Mouse (Mus musculus) forelimb bud, embryonic 11.5 days (tissue): ENCODE measurements at regions not wholly inside any gene's neighbourhood (a gene's known extent, or its start where the extent isn't known, plus 50 kb on each side); places are given as distances from the start of the nearest gene placed in this dataset.

ENCODE experiments used
- DNase-seq: peaks from one replicate; pipeline ENCODE4 v3.0.0-alpha.2; 2012; ENCODE audit warnings: low read depth, low spot score

- no peak for DNase-seq
Measured at GRCm38 (mm10) chr11:114551262-114551661, 117.1 kb upstream of the Rpl38 start.

DNA sequence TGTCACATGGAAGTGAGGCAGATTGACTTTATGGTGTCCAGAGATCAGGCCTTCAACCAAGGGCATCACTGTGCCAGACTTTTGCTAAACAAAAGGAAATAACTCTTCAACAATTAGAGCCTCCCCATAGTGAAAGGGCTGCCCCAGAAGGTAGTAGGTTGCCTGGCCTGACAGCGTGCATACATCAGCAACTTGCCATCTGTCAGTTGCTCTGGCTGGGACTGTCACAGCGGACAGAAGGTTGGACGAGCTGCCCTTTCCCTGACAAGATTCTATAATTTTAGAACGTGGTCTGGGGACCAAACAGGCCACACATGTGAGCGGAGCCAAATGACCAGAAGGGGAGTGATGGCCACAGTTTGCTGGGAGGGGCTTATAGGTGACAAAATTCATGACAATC is 119.7 kb upstream of the Rpl38 start:
- no peak for DNase-seq

- no peak for DNase-seq
Measured at GRCm38 (mm10) chr11:114544212-114544611, 124.1 kb upstream of the Rpl38 start.

- DNase-seq: no peak
Measured at GRCm38 (mm10) chr11:114542167-114542566, 126.2 kb upstream of the Rpl38 start.

- no peak for DNase-seq
Measured at GRCm38 (mm10) chr11:114540503-114540902, 127.8 kb upstream of the Rpl38 start.

GRCm38 (mm10) chr11:114536616-114537493 is 131.5 kb upstream of the Rpl38 start:
- DNase-seq: no peak

GRCm38 (mm10) chr11:114535900-114536299 is 132.4 kb upstream of the Rpl38 start:
- DNase-seq: no peak

- DNase-seq: no peak
Measured at GRCm38 (mm10) chr11:114534436-114534835, 133.9 kb upstream of the Rpl38 start.

DNA sequence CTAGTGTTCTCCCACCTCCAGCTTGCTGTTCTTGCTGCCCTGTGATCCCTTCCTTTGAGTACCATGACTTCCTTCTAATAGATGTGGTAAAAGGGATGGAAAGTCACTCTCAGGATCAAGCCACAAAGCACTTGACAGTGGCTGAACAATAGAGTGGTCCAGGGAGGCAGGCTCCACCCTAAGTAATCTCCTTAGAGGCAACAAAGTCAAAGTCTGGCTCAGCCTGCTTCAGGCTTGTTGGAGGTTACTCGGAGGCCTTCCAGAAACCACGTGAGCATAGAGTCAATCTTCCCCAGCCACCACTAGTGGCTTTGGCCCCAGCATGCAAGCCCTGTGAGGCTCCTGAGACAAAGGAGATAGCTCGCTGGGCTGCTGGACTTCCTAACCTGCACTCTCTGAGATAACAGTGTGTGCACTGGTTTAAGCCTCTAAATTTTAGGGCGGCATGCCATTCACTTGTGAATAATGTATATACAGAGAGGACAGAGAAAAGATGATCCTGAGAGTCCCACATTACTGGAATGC is 137.0 kb upstream of the Rpl38 start:
- no peak for DNase-seq

GRCm38 (mm10) chr11:114528937-114529772 is 139.2 kb upstream of the Rpl38 start:
- no peak for DNase-seq

DNA sequence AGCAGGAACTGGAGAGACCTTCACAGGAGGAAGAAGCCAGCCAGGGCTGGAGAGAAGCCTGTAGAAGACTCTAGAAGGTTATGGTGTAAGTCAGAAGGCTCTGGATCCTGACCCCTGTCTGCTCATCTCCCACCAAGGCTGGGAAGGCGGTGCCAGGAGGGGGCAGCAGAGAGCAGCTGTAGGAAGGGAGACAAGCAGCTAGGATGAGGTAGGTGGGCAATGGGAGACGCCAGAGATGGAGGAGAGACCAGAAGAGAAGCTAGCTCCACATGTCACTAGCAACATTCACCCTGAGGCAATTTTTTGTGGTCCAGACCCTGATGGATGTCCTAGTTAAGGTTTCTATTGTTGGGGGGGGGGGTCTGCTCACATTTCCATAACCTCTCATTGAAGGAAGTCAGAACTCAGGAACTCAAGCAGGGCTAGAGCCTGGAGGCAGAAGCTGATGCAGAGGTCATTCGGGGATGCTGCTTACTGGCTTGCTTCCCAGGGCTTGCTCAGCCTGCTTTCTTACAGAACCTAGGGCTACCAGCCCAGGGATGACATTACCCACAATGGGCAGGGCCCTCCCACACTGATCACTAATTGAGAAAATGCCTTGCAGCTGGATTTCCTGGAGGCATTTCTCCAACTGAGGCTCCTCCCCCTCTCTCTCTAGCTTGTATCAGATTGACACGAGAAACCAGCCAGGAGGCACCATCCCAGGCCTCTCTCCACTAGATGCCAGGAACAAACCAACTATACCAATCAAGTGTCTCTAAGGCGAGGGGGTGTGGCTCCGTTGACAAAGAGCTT is 144.7 kb upstream of the Rpl38 start:
- peak; percentile 59 for DNase-seq

DNA sequence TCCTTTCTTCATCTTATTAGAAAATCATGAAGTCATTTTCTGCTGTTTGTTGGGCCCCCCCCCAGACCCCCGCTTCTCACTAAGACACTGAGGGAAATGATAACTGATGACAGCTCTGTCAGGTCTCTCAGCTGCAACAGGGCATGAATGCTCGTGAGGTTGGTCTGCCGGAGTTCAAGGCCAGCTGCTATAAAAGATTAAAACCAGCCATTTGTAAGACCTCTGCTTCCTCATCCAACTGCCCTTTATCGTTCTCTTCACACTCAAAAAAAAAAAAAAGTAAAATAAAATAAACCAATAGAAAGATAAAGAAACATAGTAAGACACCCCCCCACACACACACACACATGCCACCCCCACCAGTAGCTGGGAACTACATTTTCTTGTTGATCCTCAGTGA is 153.0 kb upstream of the Rpl38 start:
- no peak for DNase-seq

DNA sequence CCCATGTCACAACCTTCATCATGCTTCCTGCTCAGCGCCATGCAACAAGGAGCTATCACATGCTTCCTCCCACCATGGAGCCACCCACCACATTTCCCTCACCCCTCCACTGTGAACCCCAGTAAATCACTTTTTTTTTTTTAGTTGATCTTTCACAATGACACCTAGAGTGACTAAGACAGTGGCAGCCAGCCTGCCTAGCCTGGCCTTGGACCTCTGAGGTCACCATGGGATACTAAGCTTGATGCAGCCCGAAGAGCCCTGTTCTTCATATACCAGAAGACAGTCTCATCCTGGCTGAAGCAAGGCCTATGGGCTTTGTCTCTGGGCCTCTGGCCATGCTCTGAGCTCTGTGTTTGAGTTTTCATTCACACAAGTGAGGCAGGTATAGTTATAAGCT is 154.2 kb upstream of the Rpl38 start:
- DNase-seq: no peak

GRCm38 (mm10) chr11:114513446-114513845 is 154.9 kb upstream of the Rpl38 start:
- DNase-seq: no peak

- peak; percentile 34 for DNase-seq
Measured at GRCm38 (mm10) chr11:114511994-114512393, 156.3 kb upstream of the Rpl38 start.

- DNase-seq: no peak
Measured at GRCm38 (mm10) chr11:114502562-114502961, 165.8 kb upstream of the Rpl38 start.

- DNase-seq: no peak
Measured at GRCm38 (mm10) chr11:114501869-114502540, 166.3 kb upstream of the Rpl38 start.

DNA sequence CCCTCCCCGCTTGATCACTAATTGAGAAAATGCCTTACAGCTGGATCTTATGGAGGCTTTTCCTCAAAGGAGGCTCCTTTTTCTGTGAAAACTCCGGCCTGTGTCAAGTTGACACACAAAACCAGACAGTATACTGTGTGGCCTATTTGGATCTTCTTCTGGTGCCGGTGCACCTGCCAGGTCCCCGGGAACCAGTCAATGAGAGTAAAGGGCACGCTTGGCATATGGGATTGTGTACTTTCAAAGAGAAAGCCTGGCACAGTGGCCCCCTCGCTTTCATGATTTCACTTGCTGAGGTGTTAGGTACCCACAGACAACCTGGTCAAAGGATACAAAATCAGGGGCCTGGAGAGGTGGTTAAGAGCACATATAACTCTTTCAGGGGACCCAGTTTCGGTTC is 167.9 kb upstream of the Rpl38 start:
- no peak for DNase-seq

DNA sequence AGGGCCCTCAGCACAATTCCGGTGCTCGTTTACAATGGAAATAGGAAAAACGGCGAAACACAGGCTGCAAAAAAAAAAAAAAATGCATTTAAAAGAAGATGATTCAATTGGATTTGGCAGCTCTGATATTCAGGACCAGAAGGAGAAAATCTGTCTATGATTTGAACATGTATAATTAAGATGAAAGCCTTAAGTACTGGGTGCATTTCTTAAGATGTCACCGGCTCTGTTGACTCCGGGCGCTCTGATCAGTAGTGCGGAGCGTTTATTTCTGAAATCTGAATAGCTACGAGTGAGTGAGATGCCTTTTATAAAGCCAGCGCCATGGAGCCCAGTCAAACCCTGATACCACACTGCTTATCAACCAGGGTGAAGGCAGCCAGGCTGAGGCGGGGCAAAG is 168.7 kb upstream of the Rpl38 start:
- no peak for DNase-seq

GRCm38 (mm10) chr11:114495520-114495921 is 172.8 kb upstream of the Rpl38 start:
- no peak for DNase-seq

DNA sequence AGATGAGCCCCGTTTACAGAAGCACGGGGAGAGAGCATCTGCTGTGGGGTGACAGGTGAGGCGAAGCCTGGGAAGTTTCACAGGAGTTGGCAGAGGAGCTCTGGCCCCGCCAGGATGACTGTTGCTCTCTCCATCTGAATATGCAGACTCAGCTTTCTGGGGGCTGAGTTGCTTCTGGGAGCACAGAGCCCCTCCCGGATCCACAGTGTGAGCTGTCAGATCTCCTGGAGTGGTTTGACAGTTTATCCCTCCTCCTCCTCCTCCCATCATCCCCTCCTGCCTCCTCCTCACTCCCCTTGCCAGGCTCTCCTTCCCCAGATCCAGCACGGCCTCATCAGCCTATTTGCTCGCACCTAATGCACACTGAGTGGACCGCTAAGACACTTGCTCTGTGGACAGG is 181.9 kb upstream of the Rpl38 start:
- DNase-seq: no peak
